Mouse (Mus musculus): ENCODE measurements around the gene Slc8a1.

GRCm38 (mm10) chr17:81528940-81529339 lies 209.2 kb downstream of the Slc8a1 start:
- TF ChIP-seq ZNF384 (IDR thresholded peaks at IDR 0.05; ENCODE audit: low read depth, low read length) (no peak), POLR2A (IDR thresholded peaks at IDR 0.05; ENCODE audit: low read depth, low read length) (no peak), ETS1 (conservative IDR thresholded peaks at IDR 0.05; ENCODE audit: low read depth, low read length) (no peak), RAD21 (IDR thresholded peaks at IDR 0.05; ENCODE audit: low read depth, low read length) (no peak), USF1 (IDR thresholded peaks at IDR 0.05; ENCODE audit: low read depth, low read length) (no peak), SMC3 (IDR thresholded peaks at IDR 0.05; ENCODE audit: low read depth, low read length) (no peak), CTCF (conservative IDR thresholded peaks at IDR 0.05 in 1 of 2, IDR thresholded peaks at IDR 0.05 in 1 of 2; ENCODE audit: low read depth in 2 of 2, low read length in 2 of 2) (no peak), RCOR1 (conservative IDR thresholded peaks at IDR 0.05; ENCODE audit: low read depth, low read length) (no peak)
